Mouse (Mus musculus): ENCODE data around the gene Pla2g4b.
A peak's percentile ranks its signal among the peaks of the same experiment; 100 is the strongest.

The Pla2g4b gene

DNA sequence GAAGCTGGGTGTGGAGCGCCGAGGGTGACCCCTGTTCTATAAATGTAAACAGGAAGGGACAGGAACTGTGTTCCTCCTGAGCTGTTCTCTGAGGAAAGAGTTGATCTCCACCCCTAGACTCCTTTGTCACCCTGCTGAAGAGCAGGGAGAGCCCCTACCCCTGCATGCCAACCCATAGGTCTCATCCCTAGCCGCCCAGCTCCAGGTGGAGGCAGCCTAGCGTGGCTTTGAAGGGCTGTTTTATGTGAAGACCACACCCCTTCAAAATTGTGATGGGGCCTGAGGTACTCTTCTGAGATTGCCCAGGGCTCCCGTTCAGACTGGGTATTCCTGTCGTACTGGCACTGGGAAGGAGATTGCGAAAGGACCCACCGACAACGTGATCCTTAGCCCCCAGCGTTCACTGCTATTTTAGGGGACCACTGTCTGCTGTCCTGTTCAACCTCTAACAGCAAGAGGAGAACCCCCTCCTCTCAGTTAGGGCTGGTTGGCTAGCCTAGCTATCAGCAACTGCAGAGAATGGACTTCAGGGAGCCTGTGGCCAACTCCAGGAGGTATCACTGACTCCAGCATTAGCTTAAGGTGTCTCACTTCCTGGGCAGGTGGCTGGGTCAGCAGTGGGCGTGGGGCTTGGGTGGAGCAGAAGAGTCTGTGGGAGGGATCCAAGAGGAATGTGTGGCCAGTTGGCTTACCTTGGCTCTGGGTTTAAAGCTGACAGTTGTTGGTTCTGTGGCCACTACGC is at the start of gene Pla2g4b:
Gene Pla2g4b, plus strand, starts transcription at position 692 of the 742 bp plus-strand sequence.
- DNase-seq, result no peak

DNA sequence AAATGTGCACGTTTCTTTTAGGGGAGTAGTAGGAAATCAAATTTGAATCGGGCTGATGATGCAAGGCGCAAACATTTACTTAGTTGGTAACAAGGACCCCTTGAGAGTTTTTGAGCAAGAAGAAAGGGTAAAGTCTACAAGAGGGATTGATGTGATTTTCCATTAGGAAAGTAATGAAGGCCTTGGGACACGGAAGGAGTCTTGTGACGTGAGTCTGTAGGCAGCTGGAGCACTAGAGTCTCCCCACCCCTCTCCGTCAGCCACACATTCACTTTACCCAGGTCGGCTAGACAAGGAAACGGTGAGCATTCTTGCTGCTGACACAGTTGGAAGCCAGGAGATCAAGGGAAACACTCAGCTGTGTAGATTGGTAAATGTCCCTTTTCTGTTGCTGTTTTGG is 47.3 kb upstream of the Pla2g4b start:
- no peak for DNase-seq

DNA sequence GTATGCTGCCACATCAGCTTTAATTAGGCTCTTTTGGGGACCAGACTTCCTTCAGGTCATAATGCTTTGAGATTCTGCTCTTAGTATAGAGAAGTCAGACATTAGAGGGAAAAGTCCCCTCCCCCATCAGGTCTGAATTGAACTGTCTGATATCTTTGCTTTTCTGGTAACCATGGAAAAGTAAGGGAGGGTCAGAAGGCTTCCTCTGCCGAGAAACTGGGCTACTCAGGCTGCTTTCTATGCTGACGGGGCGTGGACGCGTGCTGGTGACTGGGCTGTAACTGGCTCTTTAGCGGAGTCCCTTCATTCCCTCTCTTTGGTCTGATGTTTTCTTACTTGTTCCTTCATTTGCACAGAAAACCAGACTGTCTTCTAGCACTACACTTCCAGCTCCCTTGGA is 46.8 kb upstream of the Pla2g4b start:
- no peak for DNase-seq

DNA sequence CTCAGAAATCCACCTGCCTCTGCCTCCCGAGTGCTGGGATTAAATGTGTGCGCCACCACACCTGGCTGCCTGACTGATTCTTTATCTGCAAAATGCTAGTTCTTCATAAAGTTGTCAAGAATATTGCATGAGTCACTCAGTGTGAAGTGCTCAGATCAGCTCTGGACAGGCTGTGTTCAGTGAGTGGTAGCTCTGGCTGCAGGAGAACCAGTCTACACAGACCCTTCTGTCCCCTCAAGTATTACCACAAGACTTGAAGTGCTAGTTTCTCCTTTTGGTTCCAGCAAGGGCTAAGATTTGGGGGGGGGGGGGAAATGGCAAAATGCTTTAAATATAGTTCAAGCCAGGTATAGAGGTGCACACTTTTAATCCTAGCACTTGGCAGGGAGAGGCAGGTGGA is 45.8 kb upstream of the Pla2g4b start:
- DNase-seq, result no peak

DNA sequence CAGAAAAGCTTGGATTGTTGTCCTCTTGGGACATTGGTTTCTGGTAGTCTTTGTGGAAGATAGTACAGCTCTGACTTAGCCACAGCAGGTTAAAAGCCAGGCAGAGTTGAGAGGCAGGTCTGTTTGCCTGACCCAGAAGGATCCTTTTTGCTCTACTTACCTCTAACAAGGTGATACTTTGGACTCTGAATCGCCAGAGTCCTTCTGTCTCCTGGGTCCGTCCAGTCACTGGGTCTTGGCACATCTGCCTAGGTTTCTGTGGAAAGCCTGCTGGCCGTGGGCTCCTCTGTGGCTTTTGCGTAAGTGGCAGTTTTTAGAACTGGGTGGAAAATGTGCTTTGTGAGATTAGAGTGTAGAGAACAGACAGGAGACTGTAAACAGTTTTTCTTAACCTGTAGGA is 44.3 kb upstream of the Pla2g4b start:
- DNase-seq, result no peak

DNA sequence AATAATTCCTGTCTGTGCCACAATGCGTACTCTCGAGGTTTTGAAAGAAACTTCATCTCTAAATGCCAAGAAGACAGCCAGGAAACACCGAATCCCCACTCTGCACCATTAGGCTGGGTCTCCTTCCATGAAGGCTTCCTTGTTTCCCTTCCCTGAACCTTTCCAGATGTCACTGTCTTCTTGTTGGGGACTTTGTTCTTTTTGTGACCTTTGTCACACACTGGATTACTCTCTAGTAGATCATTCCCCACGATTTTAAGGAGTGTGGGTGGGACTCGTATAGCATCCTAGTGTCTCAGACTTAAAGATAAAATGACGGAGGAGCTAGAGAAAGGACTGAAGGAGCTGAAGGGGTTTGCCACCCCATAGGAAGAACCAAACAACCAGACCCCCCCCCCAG is 42.3 kb upstream of the Pla2g4b start:
- no peak for DNase-seq

DNA sequence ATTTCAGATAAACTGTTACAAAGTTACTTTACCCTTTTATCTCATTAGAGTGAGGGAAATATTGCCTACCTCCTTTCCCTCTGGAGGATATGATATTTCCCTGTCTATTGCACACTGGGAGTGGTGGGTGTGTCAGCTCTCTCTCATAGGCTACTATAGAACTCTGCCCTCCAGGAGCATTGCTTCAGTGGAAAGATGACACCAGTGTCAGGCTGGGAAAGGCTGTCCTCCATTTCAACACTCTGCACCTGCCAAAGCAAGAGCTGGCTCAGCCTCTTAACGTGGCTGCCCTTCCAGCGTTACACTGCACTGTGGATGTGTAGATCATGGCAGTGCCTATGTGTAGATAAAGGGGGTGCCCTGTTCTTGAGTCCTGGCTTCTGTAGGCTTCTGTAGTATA is 40.9 kb upstream of the Pla2g4b start:
- DNase-seq, result no peak

DNA sequence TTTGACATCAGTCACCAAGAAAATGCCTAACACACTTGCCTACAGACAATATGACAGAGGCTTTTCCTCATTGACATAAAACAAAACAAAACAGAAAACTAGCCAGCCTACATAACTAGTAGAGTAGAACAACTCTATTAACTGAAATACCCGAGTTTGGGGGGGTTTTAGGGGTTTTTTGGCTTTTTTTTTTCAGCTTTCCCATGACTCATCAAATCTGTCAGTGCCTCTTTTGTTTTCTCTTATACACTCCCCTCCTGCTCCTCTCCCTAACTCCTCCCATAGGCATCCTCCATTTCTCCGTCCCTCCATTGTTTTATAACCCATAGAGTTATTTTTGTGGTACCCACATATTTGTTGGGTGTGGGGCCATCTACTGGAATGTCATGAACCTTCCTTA is 39.7 kb upstream of the Pla2g4b start:
- DNase-seq, result no peak

DNA sequence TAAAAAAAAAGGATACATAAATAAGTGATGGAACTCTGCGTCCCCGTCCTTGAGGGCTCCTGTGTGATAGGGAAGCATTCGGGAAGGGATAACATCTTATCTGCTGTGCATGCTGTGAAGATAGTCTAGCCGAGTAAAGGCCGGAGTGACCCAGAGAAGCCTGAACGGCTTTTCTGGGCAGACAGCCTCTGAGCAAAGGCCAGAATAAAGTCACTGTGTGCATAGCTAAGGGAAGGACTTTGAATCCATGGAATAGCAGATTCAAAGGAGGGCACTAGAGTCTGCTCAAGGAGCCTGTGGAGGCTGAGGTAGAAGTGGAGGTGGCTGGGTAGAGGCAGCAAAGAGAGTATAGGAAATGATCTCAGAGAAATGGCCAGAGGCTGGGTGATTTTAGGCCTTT is 38.4 kb upstream of the Pla2g4b start:
- DNase-seq, result no peak

DNA sequence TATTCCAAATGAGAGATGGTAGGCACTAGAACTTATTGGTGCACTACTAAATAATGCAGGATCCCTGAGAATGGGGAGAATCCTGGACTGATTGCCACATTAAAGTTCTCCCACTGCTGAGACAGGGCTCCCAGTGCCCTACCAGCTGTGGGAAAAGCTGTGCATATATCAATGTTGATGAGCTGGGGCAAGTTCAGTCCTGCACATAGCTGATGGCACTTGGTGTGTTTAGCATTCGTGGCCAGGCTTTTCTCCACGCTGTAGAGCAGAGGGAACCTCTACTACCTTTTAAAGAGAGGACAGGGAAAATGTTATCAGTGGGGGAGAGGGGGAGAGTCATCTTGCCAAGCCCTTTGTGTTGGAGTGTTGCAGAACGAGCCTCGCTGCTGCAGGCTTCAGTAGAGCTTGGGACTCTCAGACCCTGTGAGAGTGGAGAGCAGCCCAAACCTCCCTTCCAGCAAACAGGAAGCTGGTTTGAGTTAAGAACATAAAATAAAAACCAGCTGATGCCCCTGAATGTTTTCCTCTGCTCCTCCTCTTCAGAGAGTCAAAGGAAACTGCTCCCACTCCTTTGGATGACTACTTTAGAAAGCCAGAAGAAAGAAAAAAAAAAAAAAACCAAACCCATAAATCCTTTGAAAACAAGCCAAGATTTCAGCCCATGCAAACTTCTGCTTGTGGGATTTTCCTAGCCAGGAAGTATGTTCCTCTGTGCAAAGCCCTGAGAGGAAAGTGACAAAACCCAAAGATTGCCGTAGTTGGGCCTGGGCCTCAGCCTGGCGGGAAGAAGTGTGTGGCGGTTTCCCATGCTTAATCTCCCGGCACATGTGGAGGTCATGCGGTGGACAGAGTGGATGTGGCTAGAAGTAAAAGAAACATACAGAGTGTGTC is 37.6 kb upstream of the Pla2g4b start:
- DNase-seq, result no peak

DNA sequence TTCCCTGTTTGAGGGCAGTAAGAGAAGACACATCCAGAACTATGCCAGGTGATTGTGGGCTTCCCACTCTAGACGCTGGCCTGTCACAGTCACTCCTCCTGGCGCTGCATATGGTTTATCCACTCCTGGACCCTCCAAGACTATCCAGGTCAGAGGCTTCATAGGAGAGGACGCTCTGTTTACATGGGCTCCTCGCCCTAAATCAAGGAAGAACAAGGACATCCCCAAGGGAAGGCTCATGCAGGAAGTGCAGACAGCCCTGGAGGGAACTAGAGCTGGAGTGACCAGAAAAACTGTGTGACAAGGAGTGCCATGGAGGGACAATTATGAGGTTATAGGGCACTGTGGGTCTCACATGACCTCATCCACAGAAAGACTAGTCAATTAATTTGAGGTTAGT is 35.9 kb upstream of the Pla2g4b start:
- DNase-seq, result no peak

DNA sequence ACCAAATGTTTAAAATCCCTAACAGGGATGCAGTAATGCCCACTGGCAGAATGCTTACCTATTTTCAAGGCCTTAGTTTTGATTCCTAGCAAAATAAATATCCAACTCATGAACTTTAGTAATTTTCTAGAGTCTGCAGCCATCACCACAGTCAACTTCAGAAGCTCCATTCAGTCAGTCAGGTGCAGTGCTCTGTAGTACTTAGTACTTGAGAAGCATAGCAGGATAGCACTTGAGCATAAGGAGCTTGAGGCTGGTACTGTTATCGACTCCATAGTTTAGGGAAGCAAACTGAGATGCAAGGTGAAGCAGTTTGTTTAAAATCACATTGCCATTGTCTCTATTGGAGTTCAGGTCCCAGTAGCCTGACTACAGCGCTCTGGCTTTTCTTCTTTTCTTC is 33.5 kb upstream of the Pla2g4b start:
- DNase-seq, result no peak

DNA sequence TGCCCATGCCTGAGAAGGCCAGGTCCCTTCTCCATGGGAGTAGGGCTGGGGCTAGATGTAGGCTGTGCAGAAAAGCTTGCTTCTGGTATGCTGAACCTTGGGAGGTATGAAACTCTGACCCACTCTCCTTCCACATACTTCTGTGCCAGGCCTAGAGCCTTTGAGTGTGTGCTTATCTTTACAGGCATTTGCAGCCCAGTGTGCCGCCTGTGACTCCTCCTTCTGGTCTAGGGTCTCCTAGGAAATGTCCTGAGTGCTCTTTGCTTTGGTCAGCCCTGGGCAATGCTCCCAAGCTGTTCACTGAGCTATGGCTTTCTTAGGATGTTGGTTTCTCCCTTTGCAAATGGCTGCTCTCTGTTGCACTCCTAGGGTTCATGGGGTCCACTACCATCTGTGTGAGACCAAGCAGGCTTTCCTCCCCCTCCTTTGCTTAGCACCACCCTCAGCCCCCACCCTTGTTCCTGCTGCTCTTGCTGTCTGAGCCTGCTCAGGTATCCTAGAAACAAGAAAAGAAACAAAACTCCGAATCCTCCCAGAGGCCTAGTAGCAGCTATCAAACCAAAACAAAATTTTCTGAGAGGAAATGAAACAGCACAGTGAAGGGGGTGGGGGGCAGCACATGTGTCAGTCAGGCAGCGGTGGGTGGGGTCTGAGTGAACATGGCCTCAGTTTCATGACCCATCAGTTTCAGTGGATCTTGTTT is 32.2 kb upstream of the Pla2g4b start:
- no peak for DNase-seq

DNA sequence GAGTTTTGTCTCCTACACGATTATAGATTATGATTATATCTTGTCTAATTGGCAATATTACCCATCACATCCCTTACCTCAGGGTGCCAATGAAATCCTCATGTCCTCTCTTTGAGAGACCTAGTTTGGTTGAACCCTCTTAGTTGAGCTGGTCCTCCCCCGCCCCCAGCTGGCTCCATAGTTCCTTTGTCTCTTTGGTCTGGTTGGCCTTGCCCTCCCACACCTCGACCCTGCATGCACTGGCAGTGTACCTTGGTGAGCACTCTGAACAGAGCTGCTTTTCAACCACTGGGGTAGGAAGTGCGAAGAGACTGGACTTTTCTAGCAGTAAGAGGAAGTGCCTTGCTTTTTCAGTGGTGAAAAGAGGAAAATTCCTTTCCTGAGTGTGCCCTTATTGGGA is 31.3 kb upstream of the Pla2g4b start:
- DNase-seq, result no peak

DNA sequence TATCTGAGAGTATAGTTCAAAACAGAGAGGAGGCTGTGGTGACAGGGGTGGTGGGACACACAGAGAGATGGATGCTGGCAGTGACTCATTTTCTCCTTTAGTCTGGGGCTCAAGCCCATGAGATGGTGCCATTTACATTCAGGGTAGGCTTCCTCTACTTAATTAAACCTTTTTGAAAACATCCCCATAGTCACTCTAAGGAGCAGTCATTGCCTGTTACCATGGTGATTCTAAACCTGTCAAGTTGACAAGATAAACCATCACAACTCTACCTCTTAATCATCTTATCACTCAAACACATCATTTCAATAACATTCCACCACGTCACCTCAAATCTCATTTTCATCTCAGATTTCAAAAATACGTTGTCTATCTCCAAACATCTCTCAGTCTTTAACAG is 29.2 kb upstream of the Pla2g4b start:
- DNase-seq, result no peak

DNA sequence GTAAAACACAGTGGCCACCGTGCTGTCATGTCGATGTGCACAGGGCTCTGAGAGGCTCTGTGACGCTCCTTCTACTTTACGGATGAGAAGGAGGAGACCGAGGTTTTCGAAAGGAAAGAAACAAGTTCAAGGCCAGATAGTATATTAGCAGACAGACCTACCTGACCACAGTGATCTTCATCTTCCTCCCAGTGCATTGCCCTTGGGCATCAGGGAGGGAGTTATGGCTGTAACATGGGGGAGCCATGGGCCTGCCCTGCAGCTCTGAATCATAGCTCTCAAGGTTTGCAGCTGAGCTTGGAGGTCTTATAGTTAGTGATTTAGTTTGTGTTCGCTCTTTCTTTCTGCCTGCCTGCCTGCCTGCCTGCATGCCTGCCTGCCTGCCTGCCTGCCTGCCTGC is 26.5 kb upstream of the Pla2g4b start:
- DNase-seq, result no peak

DNA sequence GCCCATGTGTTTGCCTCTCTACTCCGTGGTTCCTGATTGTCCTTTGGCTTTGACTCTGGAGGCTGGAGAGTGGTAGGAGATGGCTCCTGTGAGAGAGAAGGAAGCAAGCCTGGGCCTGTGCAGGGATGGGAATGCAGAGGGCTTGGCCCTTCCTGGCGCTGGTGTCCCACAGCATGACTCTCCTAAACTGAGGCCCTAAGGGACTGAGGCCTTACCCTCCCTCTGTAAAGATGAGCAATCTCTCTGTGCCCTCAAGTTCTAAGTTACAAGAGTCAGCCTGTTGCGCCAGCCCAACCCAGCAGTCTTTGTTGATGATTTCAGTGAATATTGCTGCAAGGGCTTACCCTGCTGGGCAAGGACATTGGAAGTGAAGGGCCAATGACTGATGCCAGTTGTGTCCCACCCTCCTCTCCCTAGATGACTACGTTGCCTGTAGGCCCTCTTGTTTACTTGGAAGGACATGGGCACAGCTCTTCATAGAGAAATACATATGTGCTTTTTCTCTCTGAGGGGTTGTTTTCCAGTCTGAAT is 25.5 kb upstream of the Pla2g4b start:
- no peak for DNase-seq

DNA sequence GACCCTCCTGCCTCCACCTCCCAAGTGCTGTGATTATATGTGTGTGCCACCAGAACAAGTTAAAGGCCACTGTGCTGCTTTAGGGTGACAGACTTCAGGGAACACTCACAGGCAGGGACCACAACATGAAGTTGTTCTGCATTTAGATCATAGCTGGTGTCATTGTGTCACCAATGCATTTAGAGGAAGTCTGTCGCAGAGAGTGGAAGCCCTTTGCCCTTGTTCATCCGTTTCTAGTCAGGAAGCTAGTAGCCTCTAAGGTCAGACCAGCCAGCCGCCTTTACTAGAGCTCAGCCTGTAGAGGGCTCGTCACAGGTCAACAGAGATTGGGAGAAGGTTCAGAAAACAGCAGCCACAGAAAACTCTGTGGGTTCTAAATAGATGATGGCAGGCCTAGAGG is 24.5 kb upstream of the Pla2g4b start:
- no peak for DNase-seq

DNA sequence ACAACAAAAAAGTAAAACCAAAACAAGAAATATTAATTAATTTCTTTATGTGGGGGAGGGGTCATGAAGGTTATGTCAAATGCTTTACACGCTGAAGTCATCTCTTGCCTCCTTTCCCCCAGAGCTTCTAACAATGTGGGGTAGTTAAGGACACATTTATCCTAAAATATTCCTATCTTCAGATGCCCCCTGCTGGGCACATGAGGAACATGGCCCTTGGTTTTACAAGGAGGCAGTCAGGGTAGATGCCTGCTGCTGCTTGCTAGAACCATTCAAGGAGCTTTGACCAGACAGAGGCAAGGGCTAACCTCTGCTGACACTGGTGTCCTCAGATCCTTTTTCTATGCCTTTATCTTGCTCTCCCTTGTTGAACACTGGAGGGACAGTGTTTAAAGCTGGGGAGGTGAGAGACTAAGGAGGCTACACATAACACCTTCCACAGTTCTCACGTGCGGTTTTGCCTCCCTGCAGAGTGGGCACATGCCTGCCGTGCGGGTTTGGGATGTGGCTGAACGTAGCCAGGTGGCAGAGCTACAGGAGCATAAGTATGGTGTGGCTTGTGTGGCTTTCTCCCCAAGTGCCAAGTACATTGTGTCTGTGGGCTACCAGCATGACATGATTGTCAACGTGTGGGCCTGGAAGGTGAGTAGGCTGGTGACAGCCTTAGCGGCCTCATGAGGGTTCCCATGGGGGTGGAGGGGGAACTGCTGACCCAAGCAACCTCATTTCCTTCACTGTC is 21.6 kb upstream of the Pla2g4b start:
- DNase-seq, result peak; percentile 59 to 67

DNA sequence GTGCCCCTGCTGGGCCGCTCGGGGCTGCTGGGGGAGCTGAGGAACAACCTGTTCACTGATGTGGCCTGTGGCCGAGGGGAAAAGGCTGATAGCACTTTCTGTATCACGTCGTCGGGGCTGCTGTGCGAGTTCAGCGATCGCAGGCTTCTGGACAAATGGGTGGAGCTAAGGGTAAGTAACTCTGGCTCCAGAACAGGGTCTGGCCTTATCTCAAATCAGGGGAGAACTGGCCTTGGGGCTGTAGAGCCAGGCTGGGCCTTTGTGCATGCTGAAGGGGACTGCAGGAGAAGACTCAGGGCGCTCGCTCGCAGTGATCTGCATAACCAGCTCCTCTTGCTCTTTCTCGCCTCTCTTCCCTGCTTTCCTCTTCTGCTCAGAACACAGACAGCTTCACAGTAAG is 20.3 kb upstream of the Pla2g4b start:
- DNase-seq, result no peak

DNA sequence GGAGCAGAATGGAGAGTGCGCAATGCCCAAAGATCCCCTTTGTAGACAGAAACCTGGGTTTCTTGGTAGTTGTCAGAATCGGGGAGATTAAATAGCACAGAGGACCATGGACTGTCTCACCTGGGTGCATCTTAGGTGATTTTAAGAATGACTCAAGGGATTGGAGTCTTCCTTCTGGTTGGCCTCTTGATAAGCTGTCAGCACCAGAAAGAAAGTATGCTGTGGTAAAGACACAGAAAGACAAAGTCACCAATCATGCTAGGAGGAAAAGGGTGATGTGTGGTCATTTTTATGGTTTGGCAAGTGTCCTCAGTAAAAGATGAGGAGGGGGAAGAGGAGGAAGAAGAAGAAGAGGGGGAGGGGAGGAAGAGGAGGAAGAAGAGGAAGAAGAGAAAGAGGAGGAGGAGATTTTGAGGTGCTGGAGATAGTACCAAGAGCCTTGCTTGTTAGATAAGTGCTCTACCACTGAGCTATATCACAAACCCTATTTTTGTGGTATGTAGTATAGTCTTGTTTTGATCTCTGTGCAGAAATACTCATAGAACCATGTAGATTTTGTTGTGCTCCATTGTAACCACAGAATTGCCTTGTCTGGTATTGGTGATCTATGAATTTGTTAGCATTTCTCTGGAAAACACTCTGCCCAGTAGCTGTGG is 19.3 kb upstream of the Pla2g4b start:
- no peak for DNase-seq

DNA sequence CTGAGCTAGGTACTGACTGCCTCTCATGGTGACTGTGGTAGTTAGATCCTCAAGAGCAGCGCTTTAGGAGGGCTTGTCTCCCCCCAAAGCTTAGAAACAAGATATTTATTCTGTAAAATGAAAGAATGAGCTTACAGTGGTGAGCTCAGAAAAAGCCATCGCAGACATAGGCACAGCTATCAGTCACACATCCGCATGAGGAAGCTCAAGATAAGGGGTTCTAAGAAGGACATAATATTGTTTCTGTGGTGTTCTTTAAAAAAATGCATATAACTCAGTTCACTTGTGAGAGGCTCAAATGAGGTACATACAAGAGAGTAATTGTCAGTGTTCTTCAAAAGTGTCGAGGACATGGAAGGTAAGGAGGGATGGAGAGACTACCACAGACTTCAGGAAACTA is 17.3 kb upstream of the Pla2g4b start:
- no peak for DNase-seq
